Mouse (Mus musculus) erythroblast, embryonic 14.5 days (primary cell): Measurements from ENCODE around the gene Zfp827.

Experiments
- GATA1 ChIP-seq: IDR thresholded peaks from 2 replicates; pipeline ENCODE4 v1.6.1; 2012; ENCODE audit warnings: low read length, inconsistent platforms, mixed read lengths
- TAL1 ChIP-seq: IDR thresholded peaks from 3 replicates; pipeline ENCODE4 v1.6.1; 2012; ENCODE audit warnings: low read length, inconsistent platforms, mixed read lengths

GRCm38 (mm10) chr8:79121614-79122013 is 93.4 kb downstream of the Zfp827 start:
- TF ChIP-seq TAL1 (no peak), GATA1 (no peak)
